Mouse (Mus musculus) CD4-positive, CD25-positive, alpha-beta regulatory T cell, adult 9 weeks (primary cell): ENCODE data around the gene Cacul1. TPM values are rescaled to one million over a fixed set of nuclear protein-coding genes. Genes with fewer than 3 reads are reported as not detected.

Source experiments
- polyA plus RNA-seq: library from polyadenylated mRNA; unstranded; fragments of 100-300 nt; shearing (Covaris generic); gene quantifications from one replicate; pipeline ENCODE4 v1.2.1, GENCODE M21; 2017

Cacul1 gene
- polyA plus RNA-seq, result 14.2 TPM

DNA sequence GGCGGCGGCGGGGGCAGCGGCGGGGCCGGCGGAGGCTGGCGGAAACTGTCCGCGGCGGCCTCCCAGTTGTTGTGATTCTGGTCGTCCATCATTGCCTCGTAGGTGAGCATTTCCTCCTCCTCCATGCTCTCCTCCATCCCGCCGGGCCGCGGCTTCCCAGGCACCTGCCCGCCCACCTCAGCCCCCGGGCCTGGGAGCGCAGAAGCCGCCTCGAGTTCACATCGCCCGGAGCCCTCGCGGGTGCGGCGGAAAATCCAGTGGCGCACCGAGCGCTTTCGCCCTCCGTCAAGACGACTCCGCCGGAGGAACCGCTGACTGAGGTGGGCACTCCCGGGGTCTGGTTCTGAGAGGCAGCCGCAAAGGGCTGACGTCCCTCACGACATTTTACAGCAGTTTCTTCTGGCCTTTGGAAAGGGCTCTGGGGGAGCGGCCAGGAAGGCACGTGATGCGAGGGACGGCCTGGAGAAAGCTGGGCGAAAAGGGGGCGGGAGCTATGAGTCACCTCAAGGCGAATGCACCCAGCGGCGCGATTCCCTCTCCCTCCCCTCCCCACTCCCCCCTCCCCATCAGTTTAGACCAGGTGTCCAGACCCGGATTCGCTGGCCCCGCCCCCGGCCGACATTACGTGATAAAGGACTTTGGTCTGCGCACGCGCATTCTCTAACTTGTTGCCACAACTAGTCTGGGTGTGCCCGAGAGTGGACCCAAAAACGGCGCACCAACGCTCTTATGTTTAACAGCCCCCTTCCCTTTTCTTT, at the start of gene Cacul1:
Gene Cacul1, minus strand, starts transcription at position 444 of the 758 bp plus-strand sequence.

Other genes with a start within 250 kb of the Cacul1 start
- gene Prlhr, start 112.7 kb downstream of the Cacul1 start, polyA plus RNA-seq, result not detected
- gene Nanos1, start 175.0 kb upstream of the Cacul1 start, polyA plus RNA-seq, result 0.55 TPM
- gene Eif3a, start 209.6 kb upstream of the Cacul1 start, polyA plus RNA-seq, result 143 TPM
- 53.7 TPM for gene Fam45a, start 230.6 kb upstream of the Cacul1 start, polyA plus RNA-seq